Mouse (Mus musculus): ENCODE results near the gene Megf11.

Megf11 gene

DNA sequence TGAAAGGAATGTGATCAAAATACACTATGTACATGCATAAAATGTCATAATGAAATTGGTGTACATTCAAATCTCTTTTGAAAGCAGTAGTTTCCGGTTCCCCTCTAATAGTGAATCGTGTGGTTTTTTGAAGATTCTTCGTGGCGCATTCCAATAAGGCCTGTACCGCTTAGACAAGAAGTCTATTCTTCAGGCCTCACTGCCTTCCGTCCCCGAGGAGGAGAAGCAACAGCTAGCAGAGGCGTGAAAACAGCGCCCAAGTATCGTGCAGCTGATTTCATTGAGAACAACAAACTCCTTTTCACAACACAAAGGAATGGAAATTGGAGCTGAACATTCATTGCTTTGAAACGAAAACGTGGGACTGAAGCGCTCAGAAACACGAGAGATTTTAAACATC lies 372.6 kb downstream of the Megf11 start:
- no peak for DNase-seq (ENCODE audit: low spot score)
